Mouse (Mus musculus) kidney, embryonic 14.5 days (tissue): Measurements from ENCODE around the gene Gm10840. TPM values are rescaled to one million over a fixed set of nuclear protein-coding genes. Genes with fewer than 3 reads are reported as not detected.

ENCODE experiments used
- ATAC-seq: fragments of 200-750 bp; cut with Nextera tagmentation; 2 replicates; pipeline ENCODE4 v1.8.0; 2017; ENCODE audit warnings: moderate number of reproducible peaks, mild to moderate bottlenecking, moderate TSS enrichment, moderate library complexity; ENCODE audit not compliant: low FRiP score, low TSS enrichment
- H3K27ac ChIP-seq: fragments of 300-500 bp; sonication (generic); 2 replicates; pipeline ENCODE4 v1.5.1; 2014; ENCODE audit warnings: low read depth, mild to moderate bottlenecking, low read length, moderate library complexity, mixed read lengths
- H3K27me3 ChIP-seq: fragments of 300-500 bp; sonication (generic); 2 replicates; pipeline ENCODE4 v1.6.1; 2014; ENCODE audit warnings: mild to moderate bottlenecking, low read length; ENCODE audit not compliant: control insufficient read depth, insufficient read depth
- H3K36me3 ChIP-seq: fragments of 300-500 bp; sonication (generic); 2 replicates; pipeline ENCODE4 v1.6.1; 2014; ENCODE audit warnings: low read length, mixed read lengths; ENCODE audit not compliant: control insufficient read depth, insufficient read depth
- H3K4me1 ChIP-seq: fragments of 300-500 bp; sonication (generic); 2 replicates; pipeline ENCODE4 v1.6.1; 2014; ENCODE audit warnings: low read length, mixed read lengths; ENCODE audit not compliant: control insufficient read depth, insufficient read depth
- H3K4me2 ChIP-seq: fragments of 300-500 bp; sonication (generic); replicated peaks from 2 replicates; pipeline ENCODE4 v1.6.1; 2014; ENCODE audit warnings: low read depth, mild to moderate bottlenecking, low read length
- H3K4me3 ChIP-seq: fragments of 300-500 bp; sonication (generic); 2 replicates; pipeline ENCODE4 v1.5.1; 2014; ENCODE audit warnings: mild to moderate bottlenecking, low read length
- H3K9ac ChIP-seq: fragments of 300-500 bp; sonication (generic); 2 replicates; pipeline ENCODE4 v1.6.1; 2014; ENCODE audit warnings: low read depth, mild to moderate bottlenecking, low read length, moderate library complexity
- H3K9me3 ChIP-seq: fragments of 300-500 bp; sonication (generic); 2 replicates; pipeline ENCODE4 v1.6.1; 2016; ENCODE audit warnings: low read length; ENCODE audit not compliant: control insufficient read depth
- WGBS: fragments of 180-500 bp; shearing (Covaris S2); extraction: QIAGEN DNeasy Blood & Tissue Kit; methylation state at CpG from one replicate; pipeline ENCODE4 v1.1.7; 2014; 5-methylcytosine and 5-hydroxymethylcytosine counted together
- polyA plus RNA-seq: library from polyadenylated mRNA; unstranded; fragments of >200 nt; fragmentation: Nextera tagmentation; extraction: Ambion mirVana; gene quantifications from 2 replicates; pipeline ENCODE4 v1.2.1, GENCODE M21; 2014

The Gm10840 gene
- polyA plus RNA-seq, 1 experiment from 2014 or later: not detected

DNA sequence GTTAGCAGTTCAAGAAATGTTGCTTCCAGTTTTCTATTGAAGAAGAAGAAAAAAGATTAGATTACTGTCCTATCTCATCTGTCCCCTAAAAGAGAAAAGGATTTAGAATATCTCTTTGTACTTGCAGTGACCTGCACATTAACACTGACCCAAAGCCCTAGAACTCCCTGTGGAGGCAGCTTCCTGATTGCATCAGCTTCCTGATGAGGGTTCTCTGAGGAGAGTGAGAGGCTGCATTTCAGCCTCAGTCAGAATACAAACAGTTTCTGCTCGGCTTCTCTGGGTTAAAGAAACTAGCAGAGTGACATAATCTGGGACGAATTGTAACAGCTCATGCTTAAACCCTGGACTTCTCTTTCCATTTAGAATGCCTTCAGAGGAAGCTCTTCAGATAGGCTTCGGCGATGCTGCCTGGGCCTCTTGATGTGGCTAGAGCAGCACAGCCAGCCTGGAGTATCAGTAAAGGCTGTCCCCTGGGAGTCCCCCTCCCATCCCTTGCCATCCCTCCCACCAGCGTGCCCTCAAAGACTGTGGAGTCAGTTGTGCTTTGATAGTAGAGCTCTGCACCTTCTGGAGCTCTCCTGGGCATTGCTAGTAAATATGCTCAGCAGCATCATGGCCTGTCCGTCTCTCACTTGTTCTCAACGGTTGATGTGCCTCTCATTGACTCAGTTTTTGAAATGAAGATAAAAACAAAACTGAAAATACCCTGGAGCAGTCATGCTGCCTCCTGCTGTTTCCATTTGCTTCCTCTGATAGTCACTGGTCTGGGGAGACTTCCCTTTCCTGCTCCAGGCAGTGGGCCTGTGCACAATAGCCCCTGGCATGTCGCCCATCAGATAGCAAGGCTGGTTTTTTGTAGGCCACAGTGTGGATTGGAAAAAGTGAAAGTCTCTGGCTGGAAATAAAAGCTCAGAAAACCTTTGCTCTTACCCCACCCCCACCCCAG is 25.8 kb upstream of the Gm10840 start:
- Histone ChIP-seq H3K9ac (peak overlapping the region; percentile 3; the same call in 1 of the 2 replicates), H3K9me3 (no peaks in the 10 kb centered on the region), H3K27me3 (no peaks in the 10 kb centered on the region), H3K4me3 (no peak overlapping the region), H3K4me2 (peak overlapping the region; percentile 12; the same call in 1 of the 2 replicates), H3K4me1 (peaks cover 8% of the 10 kb centered on the region; the same call in 1 of the 2 replicates), H3K27ac (peak overlapping the region; percentile 81), H3K36me3 (peaks cover 26% of the 10 kb centered on the region; the same call in 1 of the 2 replicates)
- 39% methylated on average over 8 of the region's 8 CpGs for WGBS
- ATAC-seq: peak; percentile 83; the same call in 1 of the 2 replicates

DNA sequence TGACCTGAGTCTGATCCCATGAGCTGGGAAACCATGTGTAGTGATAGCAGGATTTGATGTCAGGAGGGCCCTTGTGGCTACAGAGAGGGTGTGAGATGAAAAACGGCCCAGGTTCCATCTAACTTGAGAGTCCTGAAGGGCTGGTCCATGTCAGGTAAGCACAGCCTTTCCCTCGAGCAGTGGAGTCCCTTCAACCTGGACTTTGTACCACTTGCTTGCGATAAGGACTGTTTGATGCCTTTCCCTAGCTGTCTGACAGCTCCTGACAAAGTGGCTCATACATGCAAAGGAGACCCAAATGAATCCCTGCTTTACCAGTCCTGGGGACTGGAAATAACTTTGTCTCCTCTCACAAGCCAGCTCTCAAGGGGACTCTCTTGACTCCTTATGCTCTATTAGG is 9.4 kb upstream of the Gm10840 start:
- H3K4me2 ChIP-seq: no peak overlapping the region
- no peak for ATAC-seq
- H3K9ac ChIP-seq: no peak overlapping the region
- H3K27me3 ChIP-seq: no peaks in the 10 kb centered on the region
- peaks cover 85% of the 10 kb centered on the region for H3K36me3 ChIP-seq
- 82% methylated on average over 3 of the region's 3 CpGs for WGBS
- H3K4me1 ChIP-seq: no peaks in the 10 kb centered on the region
- H3K4me3 ChIP-seq: no peak overlapping the region
- no peak overlapping the region for H3K27ac ChIP-seq
- H3K9me3 ChIP-seq: no peaks in the 10 kb centered on the region

DNA sequence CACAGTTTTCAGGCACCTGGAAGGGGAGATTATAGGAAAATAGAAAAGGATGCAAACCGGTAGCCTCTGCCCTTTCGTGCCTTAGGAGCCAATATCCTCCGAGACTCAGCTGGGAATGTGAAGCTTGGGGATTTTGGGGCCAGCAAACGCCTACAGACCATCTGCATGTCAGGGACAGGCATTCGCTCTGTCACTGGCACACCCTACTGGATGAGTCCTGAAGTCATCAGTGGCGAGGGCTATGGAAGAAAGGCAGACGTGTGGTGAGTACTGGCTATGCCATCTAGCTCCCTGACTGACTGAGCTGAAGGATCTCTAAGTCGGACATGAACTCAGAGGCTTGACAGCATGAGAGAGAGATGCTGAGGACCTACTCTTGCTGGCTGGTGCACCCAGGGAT is 8.5 kb upstream of the Gm10840 start:
- H3K36me3 ChIP-seq: peaks cover 95% of the 10 kb centered on the region

GRCm38 (mm10) chr11:106154091-106154490 is 6.6 kb upstream of the Gm10840 start:
- Histone ChIP-seq H3K27me3 (no peaks in the 10 kb centered on the region), H3K9ac (no peak overlapping the region), H3K4me1 (peaks cover 11% of the 10 kb centered on the region), H3K36me3 (peaks cover 91% of the 10 kb centered on the region), H3K9me3 (no peaks in the 10 kb centered on the region), H3K27ac (no peak overlapping the region), H3K4me3 (no peak overlapping the region), H3K4me2 (no peak overlapping the region)
- no peak for ATAC-seq
- WGBS: 84% methylated on average over 5 of the region's 5 CpGs

More for the DNA sequence above, 8.5 kb upstream of the Gm10840 start:
- Histone ChIP-seq H3K9ac (no peak overlapping the region), H3K4me3 (no peak overlapping the region), H3K9me3 (no peaks in the 10 kb centered on the region), H3K27ac (no peak overlapping the region), H3K27me3 (no peaks in the 10 kb centered on the region), H3K4me2 (no peak overlapping the region), H3K4me1 (no peaks in the 10 kb centered on the region)
- no peak for ATAC-seq
- WGBS: 86% methylated on average over 8 of the region's 8 CpGs

- peaks cover 13% of the 10 kb centered on the region for H3K4me1 ChIP-seq
- no peak overlapping the region for H3K27ac ChIP-seq
- H3K4me2 ChIP-seq: no peak overlapping the region
- peaks cover 84% of the 10 kb centered on the region for H3K36me3 ChIP-seq
- H3K9ac ChIP-seq: no peak overlapping the region
- H3K27me3 ChIP-seq: no peaks in the 10 kb centered on the region
- ATAC-seq: no peak
- H3K4me3 ChIP-seq: no peak overlapping the region
- H3K9me3 ChIP-seq: no peaks in the 10 kb centered on the region
- 58% methylated on average over 2 of the region's 2 CpGs for WGBS
Measured at GRCm38 (mm10) chr11:106154770-106155169, 5.9 kb upstream of the Gm10840 start.

DNA sequence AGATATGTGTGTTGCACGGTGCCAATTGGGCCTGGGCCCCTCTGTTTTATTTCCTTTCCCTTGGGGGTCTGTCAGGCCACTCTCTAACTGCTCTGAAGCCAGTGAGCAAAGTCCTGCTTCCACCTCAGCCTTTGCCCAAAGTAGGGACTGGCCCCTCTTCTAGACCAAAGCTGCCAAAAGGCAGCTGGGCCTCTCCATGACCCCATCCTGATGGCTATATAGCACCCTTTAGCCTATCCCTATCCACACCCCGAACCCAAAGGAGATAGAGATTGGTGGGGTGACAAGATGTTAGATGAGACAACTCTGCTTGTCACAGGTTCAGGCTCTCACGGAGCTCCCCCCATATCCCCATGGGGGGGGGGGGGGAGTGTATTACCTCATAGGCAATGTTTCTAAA is 4.9 kb upstream of the Gm10840 start:
- Histone ChIP-seq H3K9ac (no peak overlapping the region), H3K27me3 (no peaks in the 10 kb centered on the region), H3K4me3 (no peak overlapping the region), H3K4me2 (no peak overlapping the region), H3K4me1 (peaks cover 16% of the 10 kb centered on the region), H3K36me3 (peaks cover 74% of the 10 kb centered on the region), H3K27ac (no peak overlapping the region), H3K9me3 (no peaks in the 10 kb centered on the region)
- no peak for ATAC-seq
- WGBS: 59% methylated on average over 3 of the region's 3 CpGs

DNA sequence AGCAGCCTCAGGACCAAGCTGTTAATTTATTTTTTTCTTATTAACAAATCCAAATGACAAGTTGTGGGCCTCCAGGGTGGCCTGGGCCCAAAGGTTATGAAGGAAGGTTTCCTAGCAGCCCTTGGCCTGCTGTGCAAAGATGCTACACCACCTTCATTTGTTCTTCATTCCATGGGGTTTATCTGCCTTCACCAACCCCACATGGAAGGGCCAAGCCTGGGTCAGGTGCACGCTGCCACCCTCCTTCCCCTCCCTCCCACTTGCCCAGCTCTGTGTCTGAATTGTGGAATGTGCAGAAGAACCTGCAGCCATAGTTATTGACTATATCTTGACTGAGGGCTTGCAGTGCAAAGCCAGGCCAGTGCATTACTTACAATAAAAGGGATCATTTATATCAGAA is 4.4 kb upstream of the Gm10840 start:
- no peak overlapping the region for H3K9ac ChIP-seq
- H3K27ac ChIP-seq: no peak overlapping the region
- H3K4me2 ChIP-seq: no peak overlapping the region
- H3K27me3 ChIP-seq: no peaks in the 10 kb centered on the region
- WGBS: 80% methylated on average over 1 of the region's 1 CpGs
- no peak for ATAC-seq
- no peaks in the 10 kb centered on the region for H3K9me3 ChIP-seq
- no peak overlapping the region for H3K4me3 ChIP-seq
- H3K4me1 ChIP-seq: peaks cover 20% of the 10 kb centered on the region
- peaks cover 69% of the 10 kb centered on the region for H3K36me3 ChIP-seq

GRCm38 (mm10) chr11:106157154-106157553 is 3.5 kb upstream of the Gm10840 start:
- Histone ChIP-seq H3K4me3 (no peak overlapping the region), H3K36me3 (peaks cover 60% of the 10 kb centered on the region), H3K9ac (no peak overlapping the region), H3K4me2 (no peak overlapping the region), H3K9me3 (no peaks in the 10 kb centered on the region), H3K27ac (no peak overlapping the region), H3K4me1 (peaks cover 24% of the 10 kb centered on the region), H3K27me3 (no peaks in the 10 kb centered on the region)
- 87% methylated on average over 7 of the region's 7 CpGs for WGBS
- ATAC-seq: no peak
